Mouse (Mus musculus) intestine, embryonic 14.5 days (tissue): ENCODE measurements around the gene Nek3. TPM values are rescaled to one million over a fixed set of nuclear protein-coding genes. Genes with fewer than 3 reads are reported as not detected.
A peak's percentile ranks its signal among the peaks of the same experiment; 100 is the strongest.

ENCODE experiments used
- ATAC-seq: fragments of 200-750 bp; cut with Nextera tagmentation; replicated peaks from 2 replicates; pipeline ENCODE4 v1.8.0; 2017; ENCODE audit warnings: low read depth, moderate number of reproducible peaks, moderate TSS enrichment, moderate library complexity; ENCODE audit not compliant: low FRiP score, low TSS enrichment
- DNase-seq: peaks from one replicate; pipeline ENCODE4 v3.0.0-alpha.2; 2018; ENCODE audit warnings: low spot score
- H3K27ac ChIP-seq: fragments of 300-500 bp; sonication (generic); 2 replicates; pipeline ENCODE4 v1.5.1; 2014; ENCODE audit warnings: low read depth, mild to moderate bottlenecking, control low read depth
- H3K27me3 ChIP-seq: fragments of 300-500 bp; sonication (generic); replicated peaks from 2 replicates; pipeline ENCODE4 v1.6.1; 2014; ENCODE audit warnings: low read length, control low read depth; ENCODE audit not compliant: control insufficient read depth, insufficient read depth
- H3K36me3 ChIP-seq: fragments of 300-500 bp; sonication (generic); 2 replicates; pipeline ENCODE4 v1.6.1; 2014; ENCODE audit warnings: low read length, control low read depth; ENCODE audit not compliant: control insufficient read depth, insufficient read depth
- H3K4me1 ChIP-seq: fragments of 300-500 bp; sonication (generic); replicated peaks from 2 replicates; pipeline ENCODE4 v1.6.1; 2014; ENCODE audit warnings: low read length, control low read depth, mixed read lengths; ENCODE audit not compliant: control insufficient read depth, insufficient read depth
- H3K4me2 ChIP-seq: fragments of 300-500 bp; sonication (generic); 2 replicates; pipeline ENCODE4 v1.6.1; 2014; ENCODE audit warnings: low read length
- H3K4me3 ChIP-seq: fragments of 300-500 bp; sonication (generic); 2 replicates; pipeline ENCODE4 v1.5.1; 2014; ENCODE audit warnings: low read depth, low read length, control low read depth, mixed read lengths
- H3K9ac ChIP-seq: fragments of 300-500 bp; sonication (generic); 2 replicates; pipeline ENCODE4 v1.6.1; 2014; ENCODE audit warnings: mild to moderate bottlenecking, low read length
- H3K9me3 ChIP-seq: fragments of 300-500 bp; sonication (generic); 2 replicates; pipeline ENCODE4 v1.6.1; 2016; ENCODE audit warnings: low read length, control low read depth; ENCODE audit not compliant: control insufficient read depth
- WGBS: fragments of 180-500 bp; shearing (Covaris S2); extraction: QIAGEN DNeasy Blood & Tissue Kit; methylation state at CpG from one replicate; pipeline ENCODE4 v1.1.7; 2014; 5-methylcytosine and 5-hydroxymethylcytosine counted together
- polyA plus RNA-seq: library from polyadenylated mRNA; unstranded; fragments of >200 nt; fragmentation: Nextera tagmentation; extraction: Ambion mirVana; gene quantifications from 2 replicates; pipeline ENCODE4 v1.2.1, GENCODE M21; 2014

Gene Nek3
- polyA plus RNA-seq, 1 experiment from 2014 or later = 4.4 TPM

DNA sequence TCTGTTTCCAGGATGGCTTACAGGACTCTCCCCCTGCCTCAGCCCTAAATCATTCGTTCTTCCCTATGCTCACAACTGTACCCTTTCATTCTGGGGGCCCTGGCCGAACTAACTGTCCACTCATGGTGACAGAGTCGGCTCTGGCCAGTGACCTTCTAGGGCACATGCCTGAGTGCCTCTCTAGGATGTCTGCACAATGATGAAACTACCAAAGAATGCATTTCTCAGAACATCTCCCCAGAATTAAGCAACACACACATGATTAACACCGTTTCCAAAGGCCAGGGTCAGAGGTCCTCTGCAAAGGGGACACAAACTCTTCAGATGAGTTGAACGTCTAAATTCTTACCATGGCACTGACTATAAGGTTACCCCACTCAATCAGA is 31.5 kb downstream of the Nek3 start:
- Histone ChIP-seq H3K4me2 (no peak overlapping the region), H3K27ac (no peak overlapping the region), H3K9ac (no peak overlapping the region), H3K27me3 (no peaks in the 10 kb centered on the region), H3K36me3 (no peaks in the 10 kb centered on the region), H3K4me3 (no peak overlapping the region), H3K9me3 (no peaks in the 10 kb centered on the region), H3K4me1 (no peaks in the 10 kb centered on the region)
- DNase-seq (no peak), ATAC-seq (no peak)
- 71% methylated on average over 5 of the region's 5 CpGs for WGBS

DNA sequence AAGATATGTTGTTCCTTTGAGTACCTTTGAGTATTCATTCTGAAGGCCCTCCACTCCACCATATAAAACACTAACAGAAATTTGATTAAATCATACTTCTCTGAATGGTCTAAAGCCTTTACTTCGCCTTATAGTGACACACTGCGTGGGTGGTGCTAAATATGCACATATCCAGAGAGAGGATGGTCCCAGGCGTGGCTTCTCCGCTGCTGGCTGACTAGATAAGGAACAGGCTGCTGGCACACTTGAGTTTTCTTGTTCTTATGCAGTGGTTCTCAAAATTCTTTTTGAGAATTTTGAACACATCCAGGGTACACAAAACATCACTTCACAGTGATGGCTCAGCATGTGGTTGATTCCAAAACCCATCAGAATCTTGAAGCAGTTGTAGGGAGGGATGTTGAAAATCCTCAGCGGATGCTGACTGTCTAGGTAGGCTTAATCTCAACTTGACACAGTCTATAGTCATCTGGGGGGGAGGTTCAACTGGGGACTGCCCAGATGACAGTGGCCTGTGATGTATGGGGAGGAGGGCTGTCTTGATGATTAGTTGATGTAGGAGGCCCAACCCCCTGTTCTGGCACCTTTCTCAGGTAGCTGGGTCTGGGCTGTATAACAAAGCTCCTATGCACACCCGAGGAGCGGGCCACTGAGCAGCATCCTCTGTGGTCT is 32.0 kb downstream of the Nek3 start:
- Histone ChIP-seq H3K27me3 (no peaks in the 10 kb centered on the region), H3K9ac (no peak overlapping the region), H3K4me2 (no peak overlapping the region), H3K36me3 (no peaks in the 10 kb centered on the region; the same call in 1 of the 2 replicates), H3K27ac (no peak overlapping the region), H3K4me3 (no peak overlapping the region), H3K9me3 (no peaks in the 10 kb centered on the region), H3K4me1 (no peaks in the 10 kb centered on the region)
- DNase-seq = no peak
- WGBS = 92% methylated on average over 7 of the region's 7 CpGs
- no peak for ATAC-seq

DNA sequence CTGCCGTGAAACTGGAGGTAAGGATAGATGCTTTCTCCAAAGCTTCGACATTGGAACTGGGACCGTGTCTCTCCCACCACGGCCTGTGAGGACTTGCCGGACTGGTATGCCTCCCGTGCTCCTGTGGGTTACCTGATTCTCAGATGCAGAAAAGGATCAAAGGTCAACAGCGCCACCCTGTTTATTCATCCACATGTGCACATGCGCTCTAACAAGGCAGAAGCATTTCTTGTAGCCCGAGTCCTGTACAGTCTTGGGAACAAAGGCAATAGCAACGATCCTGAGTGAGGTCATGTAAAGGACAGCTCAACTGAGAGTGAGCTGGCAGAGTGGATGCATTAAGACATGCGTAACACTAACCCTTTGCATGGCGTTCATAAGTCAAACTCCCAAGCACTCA is 34.2 kb downstream of the Nek3 start:
- Histone ChIP-seq H3K27me3 (no peaks in the 10 kb centered on the region), H3K36me3 (peaks cover 9% of the 10 kb centered on the region), H3K9me3 (no peaks in the 10 kb centered on the region), H3K4me2 (no peak overlapping the region), H3K9ac (no peak overlapping the region), H3K4me1 (no peaks in the 10 kb centered on the region), H3K4me3 (no peak overlapping the region), H3K27ac (no peak overlapping the region)
- DNase-seq (peak; percentile 52), ATAC-seq (peak; percentile 74)
- WGBS = 69% methylated on average over 12 of the region's 12 CpGs

DNA sequence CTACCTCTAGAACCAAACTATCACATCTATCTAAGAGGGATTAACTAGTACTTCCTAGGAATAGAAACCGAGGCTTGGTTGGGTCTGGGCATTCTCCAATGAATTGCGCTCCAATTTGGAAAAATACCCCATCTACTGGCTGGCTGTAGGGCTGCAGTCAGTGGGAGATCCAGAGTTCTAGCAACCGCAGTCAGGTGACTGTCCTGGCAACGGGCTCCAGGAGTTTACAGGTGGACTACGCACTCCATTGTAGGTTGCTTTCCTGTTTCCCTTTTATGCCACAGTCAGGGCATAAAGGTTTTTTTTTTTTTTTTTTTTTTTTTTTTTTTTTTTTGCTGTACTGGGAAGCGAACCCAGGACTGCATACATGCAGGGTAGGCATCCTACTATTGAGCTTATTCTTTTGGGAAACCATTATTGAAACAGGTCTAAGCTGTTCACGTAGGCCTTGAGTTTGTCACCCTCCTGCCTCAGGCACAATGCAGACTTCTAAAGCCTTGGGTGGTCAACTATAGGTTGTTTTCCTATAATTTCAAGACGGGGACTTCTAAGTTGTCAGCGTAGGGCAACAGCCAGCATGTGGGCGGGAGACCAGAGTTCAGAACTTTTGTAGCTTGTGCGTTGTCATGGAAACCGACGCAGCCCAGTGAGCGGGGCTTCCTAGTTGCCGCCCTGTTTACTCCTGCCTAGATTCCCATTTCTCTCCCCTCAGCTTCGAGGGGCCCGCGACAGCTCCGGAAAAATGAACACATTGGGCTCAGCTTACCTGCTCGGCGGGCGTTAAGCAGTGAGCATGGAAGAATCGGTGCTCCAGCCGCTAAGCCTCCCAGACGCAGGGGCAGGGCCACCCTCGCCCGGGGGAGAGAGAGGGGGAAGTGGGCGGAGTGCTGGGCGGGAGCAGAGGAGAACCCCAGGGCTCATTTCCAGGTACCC is 41.7 kb downstream of the Nek3 start, which contains the start of gene Nek5:
Nek5 (minus strand) TSS at position 834 of the 933 bp plus-strand sequence.
- peak; percentile 82 for DNase-seq
- Histone ChIP-seq H3K27me3 (no peaks in the 10 kb centered on the region), H3K9ac (peak within 1 kb of the TSS; percentile 29), H3K4me3 (peak within 1 kb of the TSS; percentile 37), H3K9me3 (no peaks in the 10 kb centered on the region), H3K36me3 (peaks cover 9% of the 10 kb centered on the region), H3K4me1 (no peaks in the 10 kb centered on the region), H3K4me2 (peak within 1 kb of the TSS; percentile 69), H3K27ac (no peak within 1 kb of the TSS)
- peak; percentile 79 for ATAC-seq
- 3% methylated on average over 29 of the region's 29 CpGs for WGBS

DNA sequence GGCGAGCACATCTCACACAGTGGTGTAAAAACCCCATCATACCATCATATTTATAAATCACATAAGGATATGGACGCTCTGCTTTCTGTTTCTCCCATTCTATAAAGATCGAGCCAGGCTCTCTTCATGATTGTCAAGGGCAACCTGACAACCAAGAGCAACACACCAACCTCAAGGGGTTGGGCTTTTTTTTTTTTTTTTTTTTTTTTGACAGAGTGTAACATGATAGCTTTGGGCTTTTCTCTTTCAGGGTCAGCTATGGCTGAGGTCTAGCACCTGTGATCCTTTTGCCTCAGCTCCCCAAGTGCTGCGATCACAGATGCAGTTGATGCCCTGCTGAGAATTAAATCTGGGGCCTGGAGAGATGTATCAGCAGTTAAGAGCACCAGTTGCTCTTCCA is 59.2 kb downstream of the Nek3 start:
- no peak overlapping the region for H3K4me2 ChIP-seq
- H3K36me3 ChIP-seq = no peaks in the 10 kb centered on the region
- no peaks in the 10 kb centered on the region for H3K4me1 ChIP-seq
- H3K27me3 ChIP-seq = no peaks in the 10 kb centered on the region
- no peak overlapping the region for H3K9ac ChIP-seq
- H3K4me3 ChIP-seq = no peak overlapping the region
- DNase-seq = no peak
- H3K9me3 ChIP-seq = no peaks in the 10 kb centered on the region
- 73% methylated on average over 4 of the region's 4 CpGs for WGBS
- no peak for ATAC-seq
- no peak overlapping the region for H3K27ac ChIP-seq

DNA sequence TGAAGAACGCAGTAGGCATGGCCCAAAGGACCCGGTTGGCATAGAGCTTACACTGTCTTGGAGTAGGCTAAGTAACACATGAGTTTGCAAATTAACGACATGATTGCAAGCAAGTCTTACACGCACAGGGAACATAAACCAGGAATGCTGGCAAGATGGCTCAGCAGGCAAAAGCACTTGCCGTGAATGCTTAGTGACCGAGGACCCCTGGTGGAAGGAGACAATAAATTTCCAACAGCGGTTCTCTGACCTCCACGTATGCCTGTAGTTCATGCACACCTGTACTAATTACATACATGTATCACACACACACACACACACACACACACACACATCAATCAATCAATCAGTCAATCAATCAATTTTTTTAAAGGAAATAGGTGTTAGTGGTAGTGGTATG is 74.7 kb downstream of the Nek3 start:
- Histone ChIP-seq H3K9ac (no peak overlapping the region), H3K36me3 (no peaks in the 10 kb centered on the region), H3K4me2 (no peak overlapping the region), H3K9me3 (no peaks in the 10 kb centered on the region), H3K27ac (no peak overlapping the region), H3K4me1 (no peaks in the 10 kb centered on the region), H3K4me3 (no peak overlapping the region), H3K27me3 (no peaks in the 10 kb centered on the region)
- DNase-seq (peak; percentile 52), ATAC-seq (no peak)
- 41% methylated on average over 8 of the region's 8 CpGs for WGBS

DNA sequence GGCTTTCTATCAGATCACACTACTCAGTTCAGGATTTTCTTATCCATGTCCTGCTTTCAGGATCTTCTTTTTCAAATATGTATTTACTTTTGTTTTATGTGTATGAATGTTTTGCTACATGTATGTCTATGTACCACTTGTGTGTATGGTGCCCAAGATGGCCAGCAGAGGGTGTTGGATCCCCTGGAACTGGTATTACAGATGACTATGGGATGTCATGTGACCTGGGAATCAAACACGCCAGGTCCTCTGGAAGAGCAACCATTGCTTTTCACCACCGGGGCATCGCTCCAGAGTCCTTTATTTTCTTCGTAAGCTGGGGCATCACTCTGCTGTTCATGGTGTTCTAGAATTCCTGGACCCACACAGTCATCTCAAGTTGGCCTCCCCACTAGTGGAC is 77.0 kb downstream of the Nek3 start:
- Histone ChIP-seq H3K27ac (no peak overlapping the region), H3K27me3 (no peaks in the 10 kb centered on the region), H3K4me3 (no peak overlapping the region), H3K4me2 (no peak overlapping the region), H3K9me3 (no peaks in the 10 kb centered on the region), H3K36me3 (no peaks in the 10 kb centered on the region), H3K9ac (no peak overlapping the region), H3K4me1 (no peaks in the 10 kb centered on the region)
- ATAC-seq (no peak), DNase-seq (no peak)
- WGBS = 87% methylated on average over 4 of the region's 4 CpGs

DNA sequence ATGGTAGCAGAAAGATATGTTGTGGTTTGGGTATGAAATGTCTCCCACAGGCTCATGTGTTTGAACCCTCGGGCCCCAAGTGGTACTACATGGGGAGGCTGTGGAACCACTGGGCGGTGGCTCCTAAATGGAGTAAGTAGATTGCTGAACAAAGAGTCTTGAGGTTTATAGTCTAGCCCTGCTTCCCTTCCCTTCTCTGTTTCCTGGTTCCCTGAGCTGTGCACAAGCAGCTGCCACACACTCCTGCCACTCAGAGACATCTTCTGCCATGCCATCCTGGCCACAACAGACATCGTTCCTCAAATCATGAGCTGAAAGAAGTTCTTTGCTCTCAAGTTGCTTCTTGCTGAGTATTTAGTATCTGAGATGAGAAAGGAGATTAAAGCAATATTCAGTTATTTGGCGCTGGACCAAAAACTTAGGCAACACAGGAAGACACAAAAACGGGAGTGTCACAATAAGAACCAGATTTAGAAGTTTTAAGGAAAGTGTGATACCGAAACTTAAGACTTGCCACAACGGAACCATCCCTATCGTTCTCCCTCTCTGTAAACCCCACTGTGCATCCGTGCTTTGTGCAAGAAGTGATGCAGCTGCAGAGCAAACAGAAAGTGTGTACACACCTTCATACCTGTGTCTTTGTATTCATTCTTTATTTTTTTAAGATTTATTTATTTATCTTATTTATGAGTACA is 86.8 kb downstream of the Nek3 start:
- Histone ChIP-seq H3K9me3 (no peaks in the 10 kb centered on the region), H3K27me3 (no peaks in the 10 kb centered on the region), H3K4me1 (no peaks in the 10 kb centered on the region), H3K4me3 (no peak overlapping the region), H3K4me2 (no peak overlapping the region), H3K27ac (no peak overlapping the region), H3K9ac (no peak overlapping the region), H3K36me3 (no peaks in the 10 kb centered on the region)
- ATAC-seq (no peak), DNase-seq (no peak)
- 86% methylated on average over 9 of the region's 9 CpGs for WGBS
